Mouse (Mus musculus) hindbrain, embryonic 13.5 days (tissue): ENCODE measurements around the gene Slc5a1. TPM values are rescaled to one million over a fixed set of nuclear protein-coding genes. Genes with fewer than 3 reads are reported as not detected.

Source experiments
- ATAC-seq: fragments of 200-750 bp; cut with Nextera tagmentation; 2 replicates; pipeline ENCODE4 v1.8.0; 2017; ENCODE audit warnings: moderate TSS enrichment; ENCODE audit not compliant: low FRiP score
- H3K27ac ChIP-seq: fragments of 300-500 bp; sonication (generic); 2 replicates; pipeline ENCODE4 v1.5.1; 2015; ENCODE audit warnings: inconsistent platforms, mild to moderate bottlenecking, moderate library complexity
- H3K27me3 ChIP-seq: fragments of 300-500 bp; sonication (generic); 2 replicates; pipeline ENCODE4 v1.6.1; 2015; ENCODE audit warnings: mild to moderate bottlenecking, inconsistent platforms
- H3K36me3 ChIP-seq: fragments of 300-500 bp; sonication (generic); 2 replicates; pipeline ENCODE4 v1.6.1; 2015; ENCODE audit warnings: mild to moderate bottlenecking, inconsistent platforms
- H3K4me1 ChIP-seq: fragments of 300-500 bp; sonication (generic); replicated peaks from 2 replicates; pipeline ENCODE4 v1.6.1; 2015; ENCODE audit warnings: inconsistent platforms
- H3K4me2 ChIP-seq: fragments of 300-500 bp; sonication (generic); 2 replicates; pipeline ENCODE4 v1.6.1; 2015; ENCODE audit warnings: inconsistent platforms, mild to moderate bottlenecking, moderate library complexity
- H3K4me3 ChIP-seq: fragments of 300-500 bp; sonication (generic); 2 replicates; pipeline ENCODE4 v1.5.1; 2015; ENCODE audit warnings: mild to moderate bottlenecking, inconsistent platforms
- H3K9ac ChIP-seq: fragments of 300-500 bp; sonication (generic); 2 replicates; pipeline ENCODE4 v1.6.1; 2015; ENCODE audit warnings: mild to moderate bottlenecking, inconsistent platforms
- H3K9me3 ChIP-seq: fragments of 300-500 bp; sonication (generic); 2 replicates; pipeline ENCODE4 v1.6.1; 2016; ENCODE audit warnings: inconsistent platforms
- WGBS: fragments of 180-500 bp; shearing (Covaris S2); methylation state at CpG from one replicate; pipeline ENCODE4 v1.1.7; 2015; 5-methylcytosine and 5-hydroxymethylcytosine counted together
- polyA plus RNA-seq: library from polyadenylated mRNA; unstranded; fragments of >200 nt; fragmentation: Nextera tagmentation; extraction: Ambion mirVana; gene quantifications from 2 replicates; pipeline ENCODE4 v1.2.1, GENCODE M21; 2015

Gene Slc5a1
- polyA plus RNA-seq, 1 experiment from 2014 or later: 0.04 TPM

- Histone ChIP-seq H3K27ac (no peak overlapping the region), H3K9me3 (no peaks in the 10 kb centered on the region), H3K9ac (no peak overlapping the region), H3K4me2 (no peak overlapping the region), H3K4me3 (no peak overlapping the region), H3K4me1 (peaks cover 6% of the 10 kb centered on the region), H3K27me3 (peaks cover 29% of the 10 kb centered on the region), H3K36me3 (no peaks in the 10 kb centered on the region)
- WGBS: 82% methylated on average over 14 of the region's 14 CpGs
- ATAC-seq: no peak
These were observed 3.9 kb downstream of the Slc5a1 start for GRCm38 (mm10) chr5:33107778-33108405.

- no peak for ATAC-seq
- Histone ChIP-seq H3K36me3 (no peaks in the 10 kb centered on the region), H3K27ac (no peak overlapping the region), H3K4me2 (no peak overlapping the region), H3K27me3 (no peaks in the 10 kb centered on the region), H3K9me3 (no peaks in the 10 kb centered on the region), H3K4me1 (no peaks in the 10 kb centered on the region), H3K9ac (no peak overlapping the region), H3K4me3 (no peak overlapping the region)
- WGBS: 75% methylated on average over 4 of the region's 4 CpGs
These were observed 17.9 kb downstream of the Slc5a1 start for GRCm38 (mm10) chr5:33121871-33122315.

- Histone ChIP-seq H3K4me1 (no peaks in the 10 kb centered on the region), H3K27me3 (no peaks in the 10 kb centered on the region), H3K36me3 (no peaks in the 10 kb centered on the region), H3K9me3 (no peaks in the 10 kb centered on the region), H3K27ac (no peak overlapping the region), H3K9ac (no peak overlapping the region), H3K4me2 (no peak overlapping the region), H3K4me3 (no peak overlapping the region)
- WGBS: 76% methylated on average over 3 of the region's 3 CpGs
- ATAC-seq: no peak
These were observed 19.6 kb downstream of the Slc5a1 start for GRCm38 (mm10) chr5:33123658-33124057.

- H3K36me3 ChIP-seq: no peaks in the 10 kb centered on the region
- no peak overlapping the region for H3K4me2 ChIP-seq
- no peaks in the 10 kb centered on the region for H3K27me3 ChIP-seq
- H3K9ac ChIP-seq: no peak overlapping the region
- ATAC-seq: no peak
- H3K4me3 ChIP-seq: no peak overlapping the region
- no peaks in the 10 kb centered on the region for H3K4me1 ChIP-seq
- H3K9me3 ChIP-seq: no peaks in the 10 kb centered on the region
- WGBS: 91% methylated on average over 4 of the region's 4 CpGs
- no peak overlapping the region for H3K27ac ChIP-seq
These were observed 21.3 kb downstream of the Slc5a1 start for GRCm38 (mm10) chr5:33125318-33125717.

GRCm38 (mm10) chr5:33134132-33134531 is 30.1 kb downstream of the Slc5a1 start:
- H3K4me2 ChIP-seq: no peak overlapping the region
- H3K27ac ChIP-seq: no peak overlapping the region
- no peak overlapping the region for H3K4me3 ChIP-seq
- H3K4me1 ChIP-seq: 0 out of 2 replicates have a peak, but pooled peaks cover 3% of the 10 kb centered on the region
- H3K27me3 ChIP-seq: no peaks in the 10 kb centered on the region
- no peaks in the 10 kb centered on the region for H3K36me3 ChIP-seq
- 94% methylated on average over 4 of the region's 4 CpGs for WGBS
- no peaks in the 10 kb centered on the region for H3K9me3 ChIP-seq
- no peak overlapping the region for H3K9ac ChIP-seq
- no peak for ATAC-seq

GRCm38 (mm10) chr5:33135611-33136010 is 31.6 kb downstream of the Slc5a1 start:
- 87% methylated on average over 5 of the region's 5 CpGs for WGBS

GRCm38 (mm10) chr5:33142790-33143455 is 38.9 kb downstream of the Slc5a1 start:
- no peak for ATAC-seq
- 62% methylated on average over 7 of the region's 7 CpGs for WGBS
- H3K9ac ChIP-seq: no peak overlapping the region
- no peak overlapping the region for H3K4me3 ChIP-seq
- no peaks in the 10 kb centered on the region for H3K27me3 ChIP-seq
- no peak overlapping the region for H3K27ac ChIP-seq
- H3K4me1 ChIP-seq: no peaks in the 10 kb centered on the region
- no peaks in the 10 kb centered on the region for H3K9me3 ChIP-seq
- no peak overlapping the region for H3K4me2 ChIP-seq
- H3K36me3 ChIP-seq: no peaks in the 10 kb centered on the region

More at GRCm38 (mm10) chr5:33135611-33136010, 31.6 kb downstream of the Slc5a1 start:
- H3K9ac ChIP-seq: no peak overlapping the region
- H3K36me3 ChIP-seq: no peaks in the 10 kb centered on the region
- ATAC-seq: no peak
- no peak overlapping the region for H3K4me2 ChIP-seq
- H3K4me3 ChIP-seq: no peak overlapping the region
- H3K27ac ChIP-seq: no peak overlapping the region
- 0 out of 2 replicates have a peak, but pooled peaks cover 3% of the 10 kb centered on the region for H3K4me1 ChIP-seq
- H3K9me3 ChIP-seq: no peaks in the 10 kb centered on the region
- H3K27me3 ChIP-seq: no peaks in the 10 kb centered on the region

- no peak for ATAC-seq
- Histone ChIP-seq H3K9me3 (no peaks in the 10 kb centered on the region), H3K36me3 (no peaks in the 10 kb centered on the region), H3K27me3 (no peaks in the 10 kb centered on the region), H3K4me1 (no peaks in the 10 kb centered on the region), H3K4me3 (no peak overlapping the region), H3K4me2 (no peak overlapping the region), H3K27ac (no peak overlapping the region), H3K9ac (no peak overlapping the region)
- 56% methylated on average over 5 of the region's 5 CpGs for WGBS
These were observed 40.0 kb downstream of the Slc5a1 start for GRCm38 (mm10) chr5:33144025-33144424.

GRCm38 (mm10) chr5:33146837-33147236 is 42.8 kb downstream of the Slc5a1 start:
- H3K9ac ChIP-seq: no peak overlapping the region
- H3K27me3 ChIP-seq: no peaks in the 10 kb centered on the region
- WGBS: 86% methylated on average over 9 of the region's 9 CpGs
- no peaks in the 10 kb centered on the region for H3K9me3 ChIP-seq
- no peaks in the 10 kb centered on the region for H3K4me1 ChIP-seq
- no peak for ATAC-seq
- no peak overlapping the region for H3K4me3 ChIP-seq
- no peaks in the 10 kb centered on the region for H3K36me3 ChIP-seq
- H3K4me2 ChIP-seq: no peak overlapping the region
- H3K27ac ChIP-seq: no peak overlapping the region

GRCm38 (mm10) chr5:33147691-33148090 is 43.7 kb downstream of the Slc5a1 start:
- Histone ChIP-seq H3K36me3 (no peaks in the 10 kb centered on the region), H3K4me3 (no peak overlapping the region), H3K9me3 (no peaks in the 10 kb centered on the region), H3K27ac (no peak overlapping the region), H3K4me2 (no peak overlapping the region), H3K27me3 (no peaks in the 10 kb centered on the region), H3K9ac (no peak overlapping the region), H3K4me1 (no peaks in the 10 kb centered on the region)
- WGBS: 85% methylated on average over 6 of the region's 6 CpGs
- ATAC-seq: no peak

GRCm38 (mm10) chr5:33193567-33193966 is 89.5 kb downstream of the Slc5a1 start:
- H3K4me3 ChIP-seq: no peak overlapping the region
- H3K4me2 ChIP-seq: no peak overlapping the region
- H3K27me3 ChIP-seq: no peaks in the 10 kb centered on the region
- no peaks in the 10 kb centered on the region for H3K36me3 ChIP-seq
- H3K9me3 ChIP-seq: no peaks in the 10 kb centered on the region
- H3K4me1 ChIP-seq: no peaks in the 10 kb centered on the region
- no peak for ATAC-seq
- WGBS: 74% methylated on average over 7 of the region's 7 CpGs
- H3K9ac ChIP-seq: no peak overlapping the region
- no peak overlapping the region for H3K27ac ChIP-seq

GRCm38 (mm10) chr5:33195246-33195852 is 91.3 kb downstream of the Slc5a1 start:
- Histone ChIP-seq H3K9ac (no peak overlapping the region), H3K27me3 (no peaks in the 10 kb centered on the region), H3K4me1 (no peaks in the 10 kb centered on the region), H3K4me2 (no peak overlapping the region), H3K36me3 (no peaks in the 10 kb centered on the region), H3K9me3 (no peaks in the 10 kb centered on the region), H3K27ac (no peak overlapping the region), H3K4me3 (no peak overlapping the region)
- no peak for ATAC-seq
- WGBS: 79% methylated on average over 9 of the region's 9 CpGs
